Mouse (Mus musculus) hindbrain, embryonic 13.5 days (tissue): ENCODE measurements around the gene Vmn2r86. TPM values are rescaled to one million over a fixed set of nuclear protein-coding genes. Genes with fewer than 3 reads are reported as not detected.
"Not testable (repeated sequence)": the region's sequence is repeated elsewhere in the genome, so short reads cannot be mapped to it uniquely, and the experiment has no call there.

Experiments
- ATAC-seq: fragments of 200-750 bp; cut with Nextera tagmentation; 2 replicates; pipeline ENCODE4 v1.8.0; 2017; ENCODE audit warnings: moderate TSS enrichment; ENCODE audit not compliant: low FRiP score
- H3K27ac ChIP-seq: fragments of 300-500 bp; sonication (generic); 2 replicates; pipeline ENCODE4 v1.5.1; 2015; ENCODE audit warnings: inconsistent platforms, mild to moderate bottlenecking, moderate library complexity
- H3K27me3 ChIP-seq: fragments of 300-500 bp; sonication (generic); 2 replicates; pipeline ENCODE4 v1.6.1; 2015; ENCODE audit warnings: mild to moderate bottlenecking, inconsistent platforms
- H3K36me3 ChIP-seq: fragments of 300-500 bp; sonication (generic); 2 replicates; pipeline ENCODE4 v1.6.1; 2015; ENCODE audit warnings: mild to moderate bottlenecking, inconsistent platforms
- H3K4me1 ChIP-seq: fragments of 300-500 bp; sonication (generic); replicated peaks from 2 replicates; pipeline ENCODE4 v1.6.1; 2015; ENCODE audit warnings: inconsistent platforms
- H3K4me2 ChIP-seq: fragments of 300-500 bp; sonication (generic); 2 replicates; pipeline ENCODE4 v1.6.1; 2015; ENCODE audit warnings: inconsistent platforms, mild to moderate bottlenecking, moderate library complexity
- H3K4me3 ChIP-seq: fragments of 300-500 bp; sonication (generic); 2 replicates; pipeline ENCODE4 v1.5.1; 2015; ENCODE audit warnings: mild to moderate bottlenecking, inconsistent platforms
- H3K9ac ChIP-seq: fragments of 300-500 bp; sonication (generic); 2 replicates; pipeline ENCODE4 v1.6.1; 2015; ENCODE audit warnings: mild to moderate bottlenecking, inconsistent platforms
- H3K9me3 ChIP-seq: fragments of 300-500 bp; sonication (generic); 2 replicates; pipeline ENCODE4 v1.6.1; 2016; ENCODE audit warnings: inconsistent platforms
- WGBS: fragments of 180-500 bp; shearing (Covaris S2); methylation state at CpG from one replicate; pipeline ENCODE4 v1.1.7; 2015; 5-methylcytosine and 5-hydroxymethylcytosine counted together
- polyA plus RNA-seq: library from polyadenylated mRNA; unstranded; fragments of >200 nt; fragmentation: Nextera tagmentation; extraction: Ambion mirVana; gene quantifications from 2 replicates; pipeline ENCODE4 v1.2.1, GENCODE M21; 2015

The Vmn2r86 gene
- 0.03 TPM in 1 of 2 replicates, not detected in the other for polyA plus RNA-seq

GRCm38 (mm10) chr10:130455950-130456349 is at the start of gene Vmn2r86:
Vmn2r86 (minus strand) TSS chr10:130456050.
- not testable (repeated sequence) for H3K27ac ChIP-seq, H3K27me3 ChIP-seq, H3K9me3 ChIP-seq, H3K4me2 ChIP-seq, H3K4me3 ChIP-seq, ATAC-seq, H3K4me1 ChIP-seq, H3K9ac ChIP-seq, H3K36me3 ChIP-seq
- WGBS = 95% methylated on average over 1 of the region's 1 CpGs

GRCm38 (mm10) chr10:130497296-130497695 is 41.4 kb upstream of the Vmn2r86 start, which contains the start of gene Vmn2r87:
Vmn2r87 (minus strand) TSS chr10:130497396.
- Histone ChIP-seq H3K27me3 (no peaks in the 10 kb centered on the region), H3K4me2 (no peak within 1 kb of the TSS), H3K36me3 (no peaks in the 10 kb centered on the region), H3K27ac (no peak within 1 kb of the TSS), H3K4me1 (no peaks in the 10 kb centered on the region), H3K9me3 (no peaks in the 10 kb centered on the region), H3K4me3 (no peak within 1 kb of the TSS), H3K9ac (no peak within 1 kb of the TSS)
- ATAC-seq = no peak

- Histone ChIP-seq H3K27ac (no peak overlapping the region), H3K9ac (peak overlapping the region; percentile 78), H3K4me1 (no peaks in the 10 kb centered on the region), H3K27me3 (no peaks in the 10 kb centered on the region), H3K36me3 (no peaks in the 10 kb centered on the region), H3K4me2 (peak overlapping the region; percentile 78), H3K9me3 (no peaks in the 10 kb centered on the region), H3K4me3 (peak overlapping the region; percentile 54)
- WGBS = 10% methylated on average over 36 of the region's 36 CpGs
- peak; percentile 97 for ATAC-seq
Observed at GRCm38 (mm10) chr10:130470311-130470760, 14.5 kb upstream of the Vmn2r86 start.

GRCm38 (mm10) chr10:130444776-130445175 is 11.1 kb downstream of the Vmn2r86 start:
- Histone ChIP-seq H3K4me3 (no peak overlapping the region), H3K9ac (no peak overlapping the region), H3K27me3 (no peaks in the 10 kb centered on the region), H3K9me3 (no peaks in the 10 kb centered on the region), H3K4me1 (no peaks in the 10 kb centered on the region), H3K36me3 (no peaks in the 10 kb centered on the region), H3K4me2 (no peak overlapping the region), H3K27ac (no peak overlapping the region)
- WGBS = 92% methylated on average over 21 of the region's 21 CpGs
- no peak for ATAC-seq

GRCm38 (mm10) chr10:130434185-130434898 is 21.5 kb downstream of the Vmn2r86 start:
- H3K36me3 ChIP-seq, H3K4me1 ChIP-seq, H3K27me3 ChIP-seq, H3K4me2 ChIP-seq, H3K9me3 ChIP-seq, H3K4me3 ChIP-seq, H3K27ac ChIP-seq, ATAC-seq, H3K9ac ChIP-seq: not testable (repeated sequence)
- WGBS = 85% methylated on average over 11 of the region's 11 CpGs

- H3K36me3 ChIP-seq, H3K4me2 ChIP-seq, H3K4me3 ChIP-seq, H3K4me1 ChIP-seq, H3K9me3 ChIP-seq, H3K27ac ChIP-seq, ATAC-seq, H3K27me3 ChIP-seq, H3K9ac ChIP-seq: not testable (repeated sequence)
Observed at GRCm38 (mm10) chr10:130429603-130430002, 26.2 kb downstream of the Vmn2r86 start, which contains the start of gene Vmn2r85. Vmn2r85 (minus strand) TSS chr10:130429703.

- ATAC-seq, H3K9me3 ChIP-seq, H3K4me3 ChIP-seq, H3K9ac ChIP-seq, H3K4me1 ChIP-seq, H3K27me3 ChIP-seq, H3K4me2 ChIP-seq, H3K36me3 ChIP-seq, H3K27ac ChIP-seq: not testable (repeated sequence)
- 88% methylated on average over 2 of the region's 2 CpGs for WGBS
Observed at GRCm38 (mm10) chr10:130422368-130422767, 33.5 kb downstream of the Vmn2r86 start.

GRCm38 (mm10) chr10:130420401-130420800 is 35.4 kb downstream of the Vmn2r86 start:
- 84% methylated on average over 3 of the region's 3 CpGs for WGBS
- no peak for ATAC-seq
- no peak overlapping the region for H3K9ac ChIP-seq
- no peaks in the 10 kb centered on the region for H3K36me3 ChIP-seq
- no peak overlapping the region for H3K4me2 ChIP-seq
- no peaks in the 10 kb centered on the region for H3K4me1 ChIP-seq
- no peak overlapping the region for H3K4me3 ChIP-seq
- H3K9me3 ChIP-seq = no peaks in the 10 kb centered on the region
- no peak overlapping the region for H3K27ac ChIP-seq
- H3K27me3 ChIP-seq = no peaks in the 10 kb centered on the region

GRCm38 (mm10) chr10:130419954-130420353 is 35.9 kb downstream of the Vmn2r86 start:
- not testable (repeated sequence) for H3K27me3 ChIP-seq, ATAC-seq, H3K9ac ChIP-seq, H3K4me3 ChIP-seq, H3K27ac ChIP-seq, H3K4me1 ChIP-seq, H3K4me2 ChIP-seq, H3K36me3 ChIP-seq, H3K9me3 ChIP-seq
- WGBS = 58% methylated on average over 2 of the region's 2 CpGs

GRCm38 (mm10) chr10:130416352-130416751 is 39.5 kb downstream of the Vmn2r86 start:
- not testable (repeated sequence) for H3K4me1 ChIP-seq, ATAC-seq

GRCm38 (mm10) chr10:130412167-130412698 is 43.6 kb downstream of the Vmn2r86 start:
- H3K36me3 ChIP-seq = not testable (repeated sequence)

More at GRCm38 (mm10) chr10:130416352-130416751, 39.5 kb downstream of the Vmn2r86 start:
- H3K27me3 ChIP-seq, H3K27ac ChIP-seq, H3K4me2 ChIP-seq, H3K36me3 ChIP-seq, H3K9me3 ChIP-seq, H3K9ac ChIP-seq, H3K4me3 ChIP-seq: not testable (repeated sequence)

GRCm38 (mm10) chr10:130394232-130394631 is 61.6 kb downstream of the Vmn2r86 start, which contains the start of gene Vmn2r84:
Vmn2r84 (minus strand) TSS chr10:130394332.
- no peak within 1 kb of the TSS for H3K27ac ChIP-seq
- no peaks in the 10 kb centered on the region for H3K9me3 ChIP-seq
- no peaks in the 10 kb centered on the region for H3K4me1 ChIP-seq
- no peak within 1 kb of the TSS for H3K4me2 ChIP-seq
- no peak for ATAC-seq
- H3K9ac ChIP-seq = no peak within 1 kb of the TSS
- H3K27me3 ChIP-seq = no peaks in the 10 kb centered on the region
- H3K36me3 ChIP-seq = no peaks in the 10 kb centered on the region
- no peak within 1 kb of the TSS for H3K4me3 ChIP-seq

More at GRCm38 (mm10) chr10:130412167-130412698, 43.6 kb downstream of the Vmn2r86 start:
- ATAC-seq = 0 out of 2 replicates have a peak, but pooled peaks have one; percentile 52
- H3K27me3 ChIP-seq, H3K9me3 ChIP-seq, H3K4me3 ChIP-seq, H3K4me1 ChIP-seq, H3K9ac ChIP-seq, H3K4me2 ChIP-seq, H3K27ac ChIP-seq: not testable (repeated sequence)
- WGBS = 76% methylated on average over 22 of the region's 35 CpGs
